Mouse (Mus musculus): Measurements from ENCODE around the gene Rnf144a.

DNA sequence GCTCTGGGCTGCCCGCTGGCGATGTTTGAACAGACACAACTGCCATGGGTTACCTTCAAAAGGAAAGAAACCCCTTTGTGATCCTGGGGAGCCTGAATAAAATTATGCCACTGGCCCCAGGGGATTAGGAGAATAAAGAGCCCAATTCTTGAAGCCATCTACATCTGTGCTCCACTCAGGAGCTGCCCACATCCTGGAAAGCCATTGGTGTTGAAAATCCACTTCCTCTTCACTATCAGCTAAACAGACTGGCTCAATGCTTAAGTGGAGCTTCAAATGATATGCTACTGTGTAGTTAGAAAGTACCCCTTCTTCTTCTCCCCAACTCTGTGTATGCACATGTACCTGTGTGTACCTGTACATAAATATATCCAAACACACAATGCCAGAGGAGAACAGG lies 125.9 kb downstream of the Rnf144a start:
- TF ChIP-seq POLR2A (IDR thresholded peaks at IDR 0.05; ENCODE audit: low read depth, low read length) (no peak), CTCF (IDR thresholded peaks at IDR 0.05; ENCODE audit: extremely low read depth, insufficient read length, insufficient replicate concordance, low read depth, low read length) (no peak)

Data from small intestine, adult 2 months (tissue).